Mouse (Mus musculus) thymus, postnatal 25 days (tissue): ENCODE measurements around the gene Chd4.

Source experiments
- DNase-seq: peaks from one replicate; pipeline ENCODE4 v3.0.0; 2022

The Chd4 gene

DNA sequence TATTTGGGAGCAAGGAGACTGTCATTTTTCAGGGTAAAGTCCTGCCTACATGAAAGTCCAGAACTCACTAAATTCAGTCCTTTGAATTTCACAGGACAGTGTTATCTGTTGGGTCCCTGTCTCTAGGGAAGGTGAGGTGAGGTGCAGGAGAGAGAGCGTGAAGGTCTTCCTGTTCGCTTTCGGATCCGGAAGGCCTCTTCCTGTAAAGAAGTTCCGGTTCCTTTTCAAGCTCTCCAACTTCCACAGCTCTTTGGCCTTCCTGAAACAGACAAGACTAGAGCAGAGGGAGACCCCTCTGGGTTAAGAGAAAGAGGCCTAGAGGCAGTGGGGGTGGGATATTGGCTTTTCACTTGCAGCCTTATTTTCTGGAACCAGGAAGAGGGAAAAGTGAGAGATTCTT, 3.4 kb upstream of the Chd4 start:
- DNase-seq, result peak; percentile 49

DNA sequence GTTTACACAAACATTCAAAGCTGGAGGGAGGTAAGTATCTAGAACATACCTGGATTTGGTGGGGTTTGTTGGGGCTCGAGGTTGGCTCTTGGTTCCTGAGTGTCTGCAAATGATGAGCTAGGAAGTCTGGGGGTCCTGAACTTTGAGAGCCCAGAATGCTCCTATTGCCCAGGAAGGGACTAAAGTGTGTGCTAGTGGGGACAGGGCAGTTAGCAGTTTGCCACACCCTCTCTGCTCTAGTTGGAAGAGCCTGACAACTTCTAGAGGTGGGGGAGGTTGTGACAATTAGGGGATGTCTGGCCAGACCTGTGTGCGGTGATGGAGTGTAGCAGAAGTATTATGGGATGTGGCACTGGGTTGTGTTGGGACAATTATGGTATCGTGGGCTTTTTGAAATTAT, 938 bp upstream of the Chd4 start:
- DNase-seq, result no peak

DNA sequence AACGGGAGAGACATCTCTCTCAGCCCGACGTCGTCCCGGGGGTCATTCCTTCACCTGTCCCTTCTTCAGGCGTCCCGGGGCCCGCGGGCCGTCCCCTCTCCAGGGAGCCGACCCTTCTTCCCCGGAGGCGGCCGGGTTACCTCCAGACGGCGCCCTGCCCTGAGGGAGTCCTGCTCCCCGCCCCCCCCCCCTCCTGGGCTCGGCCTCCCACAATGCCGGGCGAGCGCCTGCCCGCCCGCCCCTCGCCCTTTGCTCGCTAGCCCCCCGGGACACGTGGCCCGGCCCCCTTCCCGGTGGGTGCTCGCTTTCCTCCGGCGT, 457 bp downstream of the Chd4 start:
- DNase-seq, result no peak

DNA sequence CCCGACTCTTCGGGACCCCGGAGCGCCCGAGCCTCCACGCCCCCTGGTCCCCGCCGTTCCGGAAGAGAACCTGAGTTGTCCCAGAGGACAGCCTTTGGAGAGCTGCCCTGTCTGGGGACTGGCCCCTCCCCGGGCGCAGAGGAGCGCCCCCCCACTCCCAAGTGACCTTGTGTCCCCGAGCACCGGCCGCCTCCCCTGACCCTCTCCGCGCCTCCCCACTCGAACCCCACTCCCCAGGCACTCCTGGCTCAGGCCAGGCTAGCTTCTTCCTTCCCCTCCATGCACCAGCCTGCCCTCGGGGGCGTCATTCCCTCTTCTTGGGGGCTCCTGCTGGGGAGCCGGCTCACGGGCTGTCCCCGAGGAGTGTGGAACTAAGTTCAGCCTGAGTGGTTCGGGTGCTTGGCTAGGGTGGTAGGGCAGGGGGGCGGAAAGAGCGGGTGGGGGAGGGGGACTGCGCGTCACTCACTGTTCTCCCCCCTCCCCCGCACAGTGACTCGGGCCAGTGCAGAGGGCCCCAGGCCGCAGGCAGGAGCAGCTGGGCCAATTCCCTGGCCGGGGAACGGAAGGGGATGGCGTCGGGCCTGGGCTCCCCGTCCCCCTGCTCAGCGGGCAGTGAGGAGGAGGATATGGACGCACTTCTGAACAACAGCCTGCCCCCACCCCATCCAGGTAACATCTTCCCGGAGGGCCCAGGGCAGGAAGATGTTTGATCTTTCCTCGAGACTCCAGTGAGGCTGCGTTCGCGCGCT, 990 bp downstream of the Chd4 start:
- DNase-seq, result peak; percentile 77

DNA sequence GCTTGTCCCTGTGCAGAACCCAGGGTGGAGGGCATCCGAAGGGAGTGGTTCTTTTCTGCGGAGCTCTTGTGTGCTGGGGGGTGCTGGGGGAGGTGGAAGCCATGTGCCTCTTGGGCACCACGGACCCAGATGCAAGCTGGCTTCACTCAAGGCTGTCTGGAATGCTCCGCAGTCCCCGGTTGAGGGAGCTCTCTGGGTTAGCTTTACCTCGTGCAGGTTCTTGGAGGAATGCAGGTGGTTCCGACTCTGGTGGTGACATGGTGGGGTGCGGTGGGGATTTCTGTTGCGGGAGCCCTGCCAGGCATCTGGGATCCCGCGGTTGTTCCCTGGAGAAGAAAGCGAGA, 1.5 kb downstream of the Chd4 start:
- no peak for DNase-seq

DNA sequence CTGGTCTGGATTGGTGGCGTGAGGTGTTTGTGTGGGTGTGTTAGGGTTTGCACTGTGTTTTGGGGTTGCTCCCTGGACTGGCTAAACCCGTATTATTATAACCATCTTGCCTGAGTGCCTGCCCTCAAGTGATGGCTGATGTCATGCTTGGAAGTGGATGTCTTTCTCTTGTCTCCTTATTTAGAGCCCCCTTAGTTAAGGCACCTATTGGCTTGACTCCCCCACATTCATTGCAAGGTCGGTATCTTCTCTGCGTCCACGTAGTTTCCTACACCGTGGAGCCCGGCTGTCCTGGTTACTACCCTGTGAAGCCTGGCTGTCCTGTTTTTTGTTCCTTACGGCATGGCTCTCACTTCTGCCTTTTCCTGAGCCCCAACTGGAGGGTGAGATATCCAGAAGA, 2.2 kb downstream of the Chd4 start:
- no peak for DNase-seq

DNA sequence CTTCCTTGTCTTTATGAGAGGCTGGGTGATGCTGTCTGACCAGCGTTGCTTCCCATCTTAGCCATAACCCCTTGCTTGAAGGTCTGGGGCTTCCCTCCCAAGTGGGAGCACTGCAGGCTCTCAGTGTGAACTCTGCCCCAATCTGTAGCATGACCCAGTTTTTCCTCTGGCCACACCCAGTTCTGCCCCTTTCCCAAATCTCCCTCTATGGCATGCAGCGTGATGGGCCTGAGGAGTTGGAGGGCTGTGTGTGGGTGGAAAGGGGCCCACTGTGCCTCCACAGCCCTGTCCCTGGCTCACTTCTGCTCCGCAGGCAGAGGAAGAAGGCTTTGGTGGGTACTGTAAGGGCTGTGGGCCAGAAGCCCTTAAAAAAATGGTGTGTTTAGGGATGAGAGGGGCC, 2.7 kb downstream of the Chd4 start:
- peak; percentile 29 for DNase-seq

DNA sequence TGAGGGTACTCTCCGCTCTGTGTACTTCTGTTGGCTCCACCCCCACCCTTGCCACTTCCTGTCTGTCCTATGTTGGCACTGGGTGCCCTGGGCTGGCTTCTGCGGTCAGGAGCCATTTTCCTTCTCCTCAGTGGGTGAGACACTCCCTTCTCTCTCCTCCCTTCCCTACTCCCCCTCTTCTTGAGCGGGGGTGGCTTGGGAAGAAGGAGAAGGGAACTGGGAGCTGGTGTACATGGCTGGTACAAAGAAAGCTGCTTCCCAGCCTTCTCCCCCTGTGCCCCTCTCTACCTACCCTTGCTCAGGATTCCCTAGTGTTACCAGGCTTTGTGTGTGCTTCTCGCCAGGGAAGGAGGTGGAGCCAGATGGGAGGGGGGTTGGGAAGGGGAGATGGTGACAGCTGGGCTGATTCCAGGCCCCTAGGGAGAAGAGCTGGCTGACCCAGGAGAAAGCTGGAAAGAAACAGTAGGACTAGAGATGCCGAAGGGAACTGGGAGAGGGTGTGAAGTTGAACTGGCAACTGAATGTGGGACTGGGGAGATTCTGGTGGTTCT, 3.7 kb downstream of the Chd4 start:
- DNase-seq, result peak; percentile 81

DNA sequence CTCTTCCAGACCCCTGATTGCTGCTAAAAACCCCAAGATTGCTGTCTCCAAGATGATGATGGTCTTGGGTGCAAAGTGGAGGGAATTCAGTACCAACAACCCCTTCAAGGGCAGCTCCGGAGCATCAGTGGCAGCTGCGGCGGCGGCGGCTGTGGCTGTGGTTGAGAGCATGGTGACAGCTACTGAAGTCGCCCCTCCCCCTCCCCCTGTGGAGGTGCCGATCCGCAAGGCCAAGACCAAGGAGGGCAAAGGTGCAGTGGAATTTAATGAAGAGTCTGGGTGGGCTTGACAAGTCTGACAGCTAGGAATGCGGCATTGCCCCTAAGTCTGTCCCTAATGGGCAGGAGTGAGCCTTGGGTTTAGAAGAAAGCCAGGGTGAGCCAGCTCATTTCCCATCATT, 5.7 kb downstream of the Chd4 start:
- DNase-seq, result no peak

DNA sequence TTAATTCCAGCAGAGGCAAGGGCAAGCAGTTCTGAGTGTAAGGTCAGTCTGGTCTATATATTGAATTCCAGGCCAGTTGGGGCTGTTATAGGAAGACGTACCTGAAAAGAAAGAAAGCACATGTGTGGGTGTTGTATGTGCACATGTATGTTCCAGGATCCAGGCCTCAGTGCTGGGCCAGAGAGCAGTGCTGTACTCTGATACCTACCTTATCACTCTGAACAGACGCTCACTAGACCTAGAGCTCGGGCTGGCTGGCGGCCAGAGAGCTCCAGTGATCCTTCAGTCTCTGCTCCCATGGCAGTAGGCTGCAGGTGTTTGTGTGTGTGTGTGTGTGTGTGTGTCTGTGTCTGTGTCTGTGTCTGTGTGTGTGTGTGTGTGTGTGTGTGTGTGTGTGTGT, 8.4 kb downstream of the Chd4 start:
- no peak for DNase-seq

DNA sequence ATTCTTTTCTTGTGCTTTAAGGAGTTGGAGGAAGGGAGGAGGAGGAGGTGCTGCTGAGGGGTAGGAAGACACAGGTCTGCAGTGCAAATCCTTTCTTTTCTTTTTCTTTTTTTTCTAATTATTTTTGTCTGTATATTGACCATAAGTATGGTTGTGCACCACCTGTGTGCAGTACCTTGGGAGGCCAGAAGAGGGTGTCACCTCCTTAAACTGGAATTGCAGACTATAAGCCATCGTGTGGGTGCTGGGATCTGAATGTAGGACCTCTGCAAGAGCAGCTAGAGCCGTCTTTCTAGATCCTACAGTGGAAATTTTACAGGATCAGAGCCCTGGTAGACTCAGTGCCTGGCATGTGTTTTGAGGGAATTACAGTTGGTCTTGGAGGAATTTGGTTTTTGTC, 11.9 kb downstream of the Chd4 start:
- no peak for DNase-seq

DNA sequence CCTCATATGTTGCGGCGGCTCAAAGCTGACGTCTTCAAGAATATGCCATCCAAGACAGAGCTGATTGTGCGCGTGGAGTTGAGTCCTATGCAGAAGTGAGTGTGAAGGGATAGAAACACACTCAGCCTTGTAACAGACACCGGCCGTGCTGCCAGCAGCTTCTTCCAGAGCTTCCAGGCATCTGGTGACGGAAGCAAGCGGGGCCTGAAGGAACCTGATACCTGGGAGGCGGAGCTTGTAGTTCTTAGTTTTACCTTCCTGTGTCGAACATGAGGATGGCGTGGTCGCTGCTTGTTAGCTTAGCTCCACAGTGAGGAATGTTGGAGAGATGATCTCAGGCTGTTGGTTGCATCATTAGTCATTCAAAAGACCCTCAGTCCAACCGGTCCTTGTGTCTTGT, 13.6 kb downstream of the Chd4 start:
- no peak for DNase-seq

DNA sequence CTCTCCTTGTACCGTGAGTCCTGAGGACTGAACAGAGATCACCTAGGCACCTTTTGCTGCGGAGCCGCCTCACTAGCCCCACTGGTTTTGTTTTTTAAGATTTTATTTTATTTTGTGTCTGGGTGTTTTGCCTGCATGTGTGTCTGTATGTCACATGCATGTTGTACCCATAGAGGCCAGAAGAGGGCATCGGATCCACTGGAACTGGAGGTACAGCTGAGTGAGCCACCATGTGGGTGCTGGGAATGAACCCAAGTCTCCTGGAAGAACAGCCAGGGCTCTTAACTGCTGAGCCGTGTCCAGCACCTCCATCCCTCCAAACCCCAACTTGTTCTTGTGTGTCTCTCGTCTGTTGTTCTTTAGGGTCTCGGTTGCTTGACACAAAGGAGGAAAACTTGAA, 15.1 kb downstream of the Chd4 start:
- peak; percentile 64 for DNase-seq

DNA sequence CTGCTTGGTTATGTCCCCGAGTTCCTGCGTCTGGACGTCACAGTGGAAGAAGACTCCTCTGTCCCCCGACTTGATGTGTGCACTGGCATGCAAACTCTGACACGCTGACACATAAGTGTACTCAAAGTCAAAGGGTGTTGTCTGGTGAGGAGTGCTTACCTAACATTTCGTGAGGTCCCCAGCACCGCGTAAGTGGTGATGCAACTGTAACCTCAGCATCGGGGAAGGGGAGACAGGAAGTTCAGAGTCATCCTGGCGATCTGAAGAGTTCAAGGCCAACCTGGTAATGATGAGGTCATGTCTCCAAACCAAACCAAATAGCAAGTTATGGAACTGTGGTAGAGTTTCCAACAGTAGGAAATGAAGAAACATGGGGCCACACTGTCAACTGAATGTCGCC, 16.8 kb downstream of the Chd4 start:
- no peak for DNase-seq

DNA sequence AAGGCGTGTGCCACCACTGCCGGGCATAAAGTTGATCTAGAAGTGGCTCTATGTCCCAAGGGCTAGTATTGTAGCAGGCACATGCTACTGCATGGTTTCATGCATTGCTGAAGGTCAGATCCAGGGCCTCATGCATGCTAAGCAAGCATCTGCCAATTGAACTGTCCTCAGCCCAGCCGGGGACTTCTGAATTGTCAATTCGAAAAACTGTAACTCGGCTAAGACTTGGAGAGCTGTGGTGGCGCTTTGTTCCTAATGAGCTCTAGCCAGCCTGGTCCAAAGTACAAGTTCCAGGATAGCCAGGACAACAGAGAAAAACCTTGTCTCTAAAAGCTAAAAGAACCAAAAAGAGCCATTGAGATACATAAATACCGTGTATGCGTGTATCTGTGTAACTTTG, 23.6 kb downstream of the Chd4 start:
- no peak for DNase-seq

DNA sequence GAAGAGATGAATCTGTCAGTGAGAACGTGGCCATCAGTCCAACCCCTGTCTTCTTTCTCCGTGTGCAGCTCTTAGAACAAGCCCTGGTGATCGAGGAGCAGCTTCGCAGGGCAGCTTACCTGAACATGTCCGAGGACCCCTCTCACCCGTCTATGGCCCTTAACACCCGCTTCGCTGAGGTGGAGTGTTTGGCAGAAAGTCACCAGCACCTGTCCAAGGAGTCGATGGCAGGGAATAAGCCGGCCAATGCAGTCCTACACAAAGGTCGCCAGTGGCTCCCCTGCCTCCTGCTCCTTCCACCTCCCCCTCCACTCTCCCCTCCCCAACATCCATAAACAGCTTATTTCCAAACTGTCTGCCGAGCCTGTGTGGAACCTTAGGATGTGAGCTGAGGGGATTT, 32.9 kb downstream of the Chd4 start:
- no peak for DNase-seq

DNA sequence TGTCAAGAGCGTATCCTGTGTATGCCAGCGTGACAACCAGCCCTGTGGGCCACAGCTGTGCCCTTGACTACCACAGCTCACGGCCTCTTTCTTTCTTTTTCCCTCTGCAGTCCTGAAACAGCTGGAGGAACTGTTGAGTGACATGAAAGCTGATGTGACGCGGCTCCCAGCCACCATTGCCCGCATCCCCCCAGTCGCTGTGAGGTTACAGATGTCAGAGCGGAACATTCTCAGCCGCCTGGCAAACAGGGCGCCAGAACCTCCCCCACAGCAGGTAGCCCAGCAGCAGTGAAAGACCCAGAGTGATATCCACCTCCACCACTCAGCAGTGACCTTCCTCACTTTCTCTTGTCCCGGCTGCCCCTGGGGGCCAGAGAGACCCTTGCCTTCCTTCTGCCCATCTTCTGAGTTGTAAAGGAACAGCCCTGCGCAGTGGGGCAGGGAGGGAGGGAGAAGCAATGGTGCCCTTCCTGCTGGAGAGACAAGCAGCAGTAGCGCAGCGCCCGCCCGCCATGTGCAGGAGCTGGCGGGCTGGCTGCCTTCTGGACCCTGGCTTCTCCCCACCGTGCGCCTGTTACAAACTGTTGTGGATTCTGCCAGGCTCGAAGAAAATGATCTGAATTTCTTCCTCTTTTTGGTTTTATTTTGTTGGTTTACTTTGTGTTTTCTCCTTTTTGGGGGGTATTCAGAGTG, 34.1 kb downstream of the Chd4 start:
- DNase-seq, result peak; percentile 24

DNA sequence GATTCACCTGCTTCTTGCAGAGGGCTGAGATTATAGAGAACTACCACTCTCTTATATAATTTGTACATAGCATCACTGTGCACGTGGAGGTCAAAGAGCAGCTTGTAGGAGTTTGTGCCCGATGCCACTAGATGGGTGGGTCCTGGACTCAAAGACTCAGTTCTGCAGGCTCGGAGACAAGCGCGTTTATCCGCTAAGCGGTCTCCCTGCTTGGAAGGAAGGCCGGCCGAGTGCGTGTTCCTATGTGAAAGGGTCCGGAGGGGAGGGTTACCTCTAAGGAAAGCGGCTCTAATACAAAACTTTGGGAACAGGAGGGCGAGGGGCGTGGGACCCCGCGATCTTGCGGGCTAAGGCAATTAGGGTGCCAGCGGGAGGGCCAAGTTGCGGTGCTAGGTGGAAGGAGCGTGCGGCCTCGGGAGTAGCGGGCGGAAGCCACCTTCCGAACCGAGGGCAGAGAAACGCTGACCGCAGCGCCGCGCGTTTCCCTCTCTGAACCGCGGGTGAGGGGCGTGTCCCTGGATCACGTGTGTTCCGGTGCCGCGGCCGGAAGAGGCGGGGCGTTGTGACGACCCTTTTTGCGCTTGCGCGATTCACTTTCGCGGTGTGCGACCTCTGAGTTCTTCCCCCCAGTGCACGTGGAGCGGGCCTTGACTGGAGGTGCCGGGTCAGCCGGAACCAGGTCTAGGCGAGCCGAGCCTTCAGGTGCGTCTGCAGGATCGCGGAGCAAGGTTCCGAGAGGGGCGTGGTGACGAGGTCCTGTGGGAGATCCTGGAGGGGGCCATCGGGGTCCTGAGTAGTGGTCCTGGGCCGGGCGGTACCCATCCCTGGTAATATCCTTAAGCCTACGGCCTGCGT, 35.7 kb downstream of the Chd4 start, which contains the start of gene Nop2:
Nop2 (plus strand) TSS at position 608 of the 855 bp plus-strand sequence.
- DNase-seq, result peak; percentile 87

DNA sequence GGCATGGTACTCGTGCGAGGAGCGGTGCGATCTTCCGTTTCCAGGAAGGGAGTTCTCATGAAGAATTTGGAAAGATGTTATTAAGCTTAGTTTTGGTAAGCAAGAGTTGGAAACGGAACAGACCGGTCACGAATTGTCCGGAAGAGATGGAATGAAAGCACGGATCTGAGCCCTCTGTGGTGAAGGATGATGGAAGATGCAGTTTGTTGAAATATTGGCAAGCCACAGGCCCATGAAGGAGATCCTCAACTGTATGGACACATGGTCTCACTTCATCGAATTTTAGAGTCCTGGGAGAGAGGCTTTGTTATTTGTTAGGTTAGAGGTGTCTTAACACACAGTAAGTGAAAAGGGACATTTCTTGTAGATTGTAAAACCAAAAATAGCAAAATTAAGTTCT, 36.7 kb downstream of the Chd4 start:
- DNase-seq, result no peak

DNA sequence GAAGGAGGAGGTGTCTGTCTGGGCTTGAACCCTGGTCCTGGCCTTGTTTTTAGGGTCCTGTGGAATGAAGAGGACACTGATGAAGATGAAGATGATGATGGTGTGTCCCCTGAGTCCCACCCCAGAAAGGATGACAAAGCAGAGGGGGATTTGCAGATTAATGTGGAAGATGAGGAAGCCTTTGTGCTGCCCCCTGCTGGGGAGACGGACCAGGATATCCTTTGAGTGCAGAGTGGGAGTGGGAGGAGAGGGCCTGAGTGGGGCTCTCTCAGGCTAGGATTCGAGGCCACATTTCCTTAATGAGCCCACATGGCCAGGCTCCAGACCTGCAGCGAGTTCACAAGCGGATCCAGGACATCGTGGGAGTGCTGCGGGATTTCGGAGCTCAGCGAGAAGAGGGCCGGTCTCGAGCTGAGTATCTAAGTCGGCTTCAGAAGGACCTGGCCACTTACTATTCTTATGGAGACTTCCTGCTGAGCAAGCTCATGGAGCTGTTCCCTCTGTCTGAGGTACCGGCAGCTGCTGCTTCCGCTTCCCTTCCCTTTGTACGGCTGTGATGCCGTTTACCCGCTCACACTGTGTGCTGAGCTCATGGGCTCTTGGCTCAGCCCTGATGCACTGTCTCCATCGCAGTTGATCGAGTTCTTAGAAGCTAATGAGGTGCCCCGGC, 41.4 kb downstream of the Chd4 start:
- peak; percentile 61 for DNase-seq

DNA sequence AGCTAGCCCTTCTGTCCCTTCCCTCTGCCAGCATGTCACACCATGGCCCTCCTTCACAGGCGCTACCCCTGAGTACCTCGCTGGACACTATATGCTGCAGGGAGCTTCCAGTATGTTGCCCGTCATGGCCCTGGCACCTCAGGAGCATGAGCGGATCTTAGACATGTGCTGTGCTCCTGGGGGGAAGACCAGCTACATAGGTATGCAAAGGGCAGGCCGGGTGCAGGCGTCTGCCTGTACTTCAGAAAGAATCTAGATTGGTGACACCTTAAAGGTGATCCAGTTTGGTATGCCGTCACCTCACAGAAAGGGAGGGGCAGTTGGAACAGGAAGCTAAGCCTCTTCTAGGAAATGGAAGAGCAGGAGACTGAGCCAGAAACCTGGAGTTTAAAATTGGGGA, 44.0 kb downstream of the Chd4 start:
- no peak for DNase-seq

DNA sequence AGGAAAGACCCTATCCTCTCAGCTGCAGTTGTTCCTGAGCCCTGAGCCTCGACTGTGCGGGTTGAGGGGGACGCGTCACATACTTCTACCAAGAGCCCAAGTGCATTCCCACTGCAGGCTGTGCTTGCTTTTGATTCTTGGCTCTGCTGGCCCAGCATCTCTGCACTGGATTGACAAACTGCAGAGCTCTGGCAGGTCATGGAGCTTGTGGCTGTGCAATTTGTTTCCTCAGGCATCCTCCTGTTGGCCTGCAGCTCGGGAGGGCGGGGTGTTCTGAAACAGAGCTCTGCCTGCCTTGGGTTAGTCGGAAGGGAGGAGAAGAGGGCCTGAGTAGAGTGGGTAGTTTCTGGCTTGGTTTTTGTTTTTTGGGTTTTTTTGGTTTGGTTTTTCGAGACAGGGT, 46.7 kb downstream of the Chd4 start:
- no peak for DNase-seq

DNA sequence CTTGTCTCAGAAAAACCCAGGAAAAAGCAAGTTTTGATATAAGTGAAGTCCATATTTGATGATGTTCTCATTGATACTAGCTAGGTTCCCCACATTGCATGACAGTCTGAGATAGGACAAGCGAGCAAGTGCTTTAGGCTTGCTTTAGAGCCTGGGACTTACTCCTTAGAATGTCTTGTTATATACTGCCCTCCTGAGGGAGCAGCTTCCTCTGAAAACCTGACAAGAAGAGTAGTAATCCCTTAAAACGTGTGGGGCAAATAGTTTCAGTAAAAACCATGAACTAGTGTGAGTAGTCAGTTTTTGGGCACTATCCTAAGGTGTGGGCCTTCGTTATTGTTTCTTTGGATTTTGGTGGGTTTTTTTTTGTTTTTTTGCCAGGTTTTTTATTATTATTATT, 47.3 kb downstream of the Chd4 start:
- DNase-seq, result no peak
